Mouse (Mus musculus) heart, postnatal 0 days (tissue): ENCODE results near the gene Treml4.

Experiments used
- CTCF ChIP-seq: IDR thresholded peaks from 2 replicates; pipeline ENCODE4 v1.5.1; 2016; ENCODE audit warnings: antibody characterized with exemption, control low read depth, low read depth
- EP300 ChIP-seq: IDR thresholded peaks from 2 replicates; pipeline ENCODE4 v1.6.1; 2016; ENCODE audit warnings: antibody characterized with exemption, low read depth

- TF ChIP-seq CTCF (no peak), EP300 (no peak)
Observed at GRCm38 (mm10) chr17:48215429-48215828, 48.7 kb upstream of the Treml4 start.
